Mouse (Mus musculus) embryonic facial prominence, embryonic 11.5 days (tissue): ENCODE measurements at regions not wholly inside any gene's neighbourhood (a gene's known extent, or its start where the extent isn't known, plus 50 kb on each side); places are given as distances from the start of the nearest gene placed in this dataset.

Experiments
- ATAC-seq: fragments of 200-750 bp; cut with Nextera tagmentation; replicated peaks from 2 replicates; pipeline ENCODE4 v1.8.0; 2017; ENCODE audit warnings: low read depth; ENCODE audit not compliant: insufficient number of reproducible peaks, low FRiP score, low TSS enrichment
- DNase-seq: peaks from one replicate; pipeline ENCODE4 v3.0.0-alpha.2; 2015; ENCODE audit warnings: low spot score
- H3K27ac ChIP-seq: fragments of 300-500 bp; sonication (generic); replicated peaks from 2 replicates; pipeline ENCODE4 v1.5.1; 2014; ENCODE audit warnings: mild to moderate bottlenecking, low read depth, low read length, control low read depth
- H3K27me3 ChIP-seq: fragments of 300-500 bp; sonication (generic); 2 replicates; pipeline ENCODE4 v1.6.1; 2014; ENCODE audit warnings: mild to moderate bottlenecking, low read length, moderate library complexity, mixed read lengths; ENCODE audit not compliant: control insufficient read depth, insufficient read depth
- H3K36me3 ChIP-seq: fragments of 300-500 bp; sonication (generic); replicated peaks from 2 replicates; pipeline ENCODE4 v1.6.1; 2014; ENCODE audit warnings: low read depth, mild to moderate bottlenecking, low read length, moderate library complexity, mixed read lengths; ENCODE audit not compliant: control insufficient read depth, insufficient read depth
- H3K4me1 ChIP-seq: fragments of 300-500 bp; sonication (generic); 2 replicates; pipeline ENCODE4 v1.6.1; 2014; ENCODE audit warnings: low read length, mixed read lengths; ENCODE audit not compliant: control insufficient read depth, insufficient read depth
- H3K4me2 ChIP-seq: fragments of 300-500 bp; sonication (generic); 2 replicates; pipeline ENCODE4 v1.6.1; 2014; ENCODE audit warnings: low read depth, mild to moderate bottlenecking, control low read depth, low read length, moderate library complexity
- H3K4me3 ChIP-seq: fragments of 300-500 bp; sonication (generic); 2 replicates; pipeline ENCODE4 v1.5.1; 2014; ENCODE audit warnings: low read depth, low read length, control low read depth
- H3K9ac ChIP-seq: fragments of 300-500 bp; sonication (generic); replicated peaks from 2 replicates; pipeline ENCODE4 v1.6.1; 2014; ENCODE audit warnings: mild to moderate bottlenecking, control low read depth, low read length
- H3K9me3 ChIP-seq: fragments of 300-500 bp; sonication (generic); replicated peaks from 2 replicates; pipeline ENCODE4 v1.6.1; 2016; ENCODE audit warnings: mild to moderate bottlenecking, low read length, inconsistent platforms, mixed read lengths; ENCODE audit not compliant: control insufficient read depth
- WGBS: fragments of 180-500 bp; shearing (Covaris S2); extraction: QIAGEN DNeasy Blood & Tissue Kit; methylation state at CpG from one replicate; pipeline ENCODE4 v1.1.7; 2014; 5-methylcytosine and 5-hydroxymethylcytosine counted together

GRCm38 (mm10) chr1:45041328-45041727 lies 270.0 kb upstream of the Col3a1 start:
- H3K9me3 ChIP-seq, result no peaks in the 10 kb centered on the region
- WGBS, result 100% methylated on average over 1 of the region's 1 CpGs
- no peak overlapping the region for H3K4me2 ChIP-seq
- no peaks in the 10 kb centered on the region for H3K4me1 ChIP-seq
- no peak overlapping the region for H3K27ac ChIP-seq
- H3K4me3 ChIP-seq, result no peak overlapping the region
- H3K27me3 ChIP-seq, result no peaks in the 10 kb centered on the region
- no peaks in the 10 kb centered on the region for H3K36me3 ChIP-seq
- DNase-seq (no peak), ATAC-seq (no peak)
- no peak overlapping the region for H3K9ac ChIP-seq

GRCm38 (mm10) chr1:45041815-45042214 lies 269.5 kb upstream of the Col3a1 start:
- DNase-seq (no peak), ATAC-seq (no peak)
- Histone ChIP-seq H3K9ac (no peak overlapping the region), H3K9me3 (no peaks in the 10 kb centered on the region), H3K27ac (no peak overlapping the region), H3K4me2 (no peak overlapping the region), H3K4me3 (no peak overlapping the region), H3K4me1 (no peaks in the 10 kb centered on the region), H3K36me3 (no peaks in the 10 kb centered on the region), H3K27me3 (no peaks in the 10 kb centered on the region)

- no peak overlapping the region for H3K9ac ChIP-seq
Measured at GRCm38 (mm10) chr1:45043245-45043926, 268.0 kb upstream of the Col3a1 start.

GRCm38 (mm10) chr1:45090841-45091535 lies 220.3 kb upstream of the Col3a1 start:
- DNase-seq (no peak), ATAC-seq (no peak)
- Histone ChIP-seq H3K9me3 (no peaks in the 10 kb centered on the region), H3K27ac (no peak overlapping the region), H3K36me3 (no peaks in the 10 kb centered on the region), H3K27me3 (no peaks in the 10 kb centered on the region), H3K4me1 (no peaks in the 10 kb centered on the region), H3K4me2 (no peak overlapping the region), H3K4me3 (no peak overlapping the region), H3K9ac (no peak overlapping the region)
- WGBS, result 87% methylated on average over 10 of the region's 10 CpGs

More at GRCm38 (mm10) chr1:45043245-45043926, 268.0 kb upstream of the Col3a1 start:
- DNase-seq, result peak; percentile 29
- Histone ChIP-seq H3K4me2 (no peak overlapping the region), H3K36me3 (no peaks in the 10 kb centered on the region), H3K4me1 (no peaks in the 10 kb centered on the region), H3K4me3 (no peak overlapping the region), H3K27ac (no peak overlapping the region), H3K9me3 (no peaks in the 10 kb centered on the region), H3K27me3 (no peaks in the 10 kb centered on the region)
- no peak for ATAC-seq

- Histone ChIP-seq H3K27ac (no peak overlapping the region), H3K9ac (no peak overlapping the region), H3K9me3 (no peaks in the 10 kb centered on the region), H3K4me1 (no peaks in the 10 kb centered on the region), H3K4me2 (no peak overlapping the region), H3K36me3 (no peaks in the 10 kb centered on the region), H3K27me3 (no peaks in the 10 kb centered on the region), H3K4me3 (no peak overlapping the region)
- ATAC-seq (no peak), DNase-seq (no peak)
Measured at GRCm38 (mm10) chr1:45100966-45101365, 210.4 kb upstream of the Col3a1 start.

- no peaks in the 10 kb centered on the region for H3K9me3 ChIP-seq
- peak; percentile 73 for DNase-seq
- H3K4me1 ChIP-seq, result no peaks in the 10 kb centered on the region
- H3K27me3 ChIP-seq, result no peaks in the 10 kb centered on the region
- ATAC-seq, result no peak
- 66% methylated on average over 1 of the region's 1 CpGs for WGBS
- no peaks in the 10 kb centered on the region for H3K36me3 ChIP-seq
- H3K27ac ChIP-seq, result no peak overlapping the region
- H3K4me3 ChIP-seq, result no peak overlapping the region
- H3K4me2 ChIP-seq, result no peak overlapping the region
- no peak overlapping the region for H3K9ac ChIP-seq
Measured at GRCm38 (mm10) chr1:45116409-45117144, 194.8 kb upstream of the Col3a1 start.

- no peaks in the 10 kb centered on the region for H3K9me3 ChIP-seq
- H3K36me3 ChIP-seq, result no peaks in the 10 kb centered on the region
Measured at GRCm38 (mm10) chr1:45135152-45135714, 176.1 kb upstream of the Col3a1 start.

GRCm38 (mm10) chr1:45147019-45147418 lies 164.3 kb upstream of the Col3a1 start:
- H3K4me1 ChIP-seq, result no peaks in the 10 kb centered on the region
- WGBS, result 51% methylated on average over 2 of the region's 2 CpGs
- no peaks in the 10 kb centered on the region for H3K36me3 ChIP-seq
- DNase-seq (no peak), ATAC-seq (no peak)
- no peaks in the 10 kb centered on the region for H3K27me3 ChIP-seq
- H3K4me3 ChIP-seq, result no peak overlapping the region
- H3K4me2 ChIP-seq, result no peak overlapping the region
- no peak overlapping the region for H3K9ac ChIP-seq
- no peak overlapping the region for H3K27ac ChIP-seq
- no peaks in the 10 kb centered on the region for H3K9me3 ChIP-seq

More at GRCm38 (mm10) chr1:45135152-45135714, 176.1 kb upstream of the Col3a1 start:
- Histone ChIP-seq H3K27me3 (no peaks in the 10 kb centered on the region), H3K27ac (no peak overlapping the region), H3K4me3 (no peak overlapping the region), H3K9ac (no peak overlapping the region), H3K4me1 (no peaks in the 10 kb centered on the region), H3K4me2 (no peak overlapping the region)
- DNase-seq (no peak), ATAC-seq (0 out of 2 replicates have a peak, but pooled peaks have one; percentile 44)
- WGBS, result 74% methylated on average over 6 of the region's 7 CpGs
